Mouse (Mus musculus): ENCODE measurements around the gene Ppp3cb. TPM values are rescaled to one million over a fixed set of nuclear protein-coding genes. Genes with fewer than 3 reads are reported as not detected.

Gene Ppp3cb
- polyA plus RNA-seq, 1 experiment from 2014 or later = 69.4 TPM

DNA sequence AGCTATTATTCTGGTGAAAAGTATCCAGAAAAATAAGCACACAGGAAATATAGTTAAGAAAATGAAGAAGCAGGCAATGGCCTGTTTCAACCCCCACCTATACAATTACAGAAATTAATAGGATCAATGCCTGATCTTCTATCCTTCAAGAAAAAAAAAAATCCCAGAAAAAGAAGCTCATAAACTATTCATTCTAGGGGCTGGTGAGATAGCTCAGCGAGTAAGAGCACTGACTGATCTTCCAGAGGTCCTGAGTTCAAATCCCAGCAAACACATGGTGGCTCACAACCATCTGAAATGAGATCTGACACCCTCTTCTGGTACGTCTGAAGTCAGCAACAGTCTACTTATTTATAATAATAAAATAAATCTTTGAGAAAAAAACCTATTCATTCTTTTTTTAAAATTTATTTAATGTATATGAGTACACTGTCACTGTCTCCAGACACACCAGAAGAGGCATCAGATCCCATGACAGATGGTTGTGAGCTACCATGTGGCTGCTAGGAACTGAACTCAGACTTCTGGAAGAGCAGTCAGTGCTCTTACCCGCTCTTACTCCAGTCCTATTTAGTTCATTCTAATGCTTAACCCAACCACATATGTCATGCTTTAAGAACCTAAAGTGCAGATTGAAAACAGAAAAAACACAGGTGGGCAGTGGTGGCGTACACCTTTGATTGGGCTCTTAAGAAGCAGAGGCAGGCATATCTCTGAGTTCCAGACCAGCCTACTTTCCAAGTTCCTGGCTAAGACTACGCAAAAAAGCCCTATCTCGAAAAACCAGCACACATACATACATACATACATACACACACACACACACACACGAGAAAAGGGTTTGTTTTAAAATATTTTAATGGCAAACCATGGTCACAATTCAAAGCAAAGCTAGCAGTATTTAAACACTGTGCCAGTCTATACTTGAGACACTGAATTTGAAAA lies 1.6 kb downstream of the Ppp3cb start:
- no peak overlapping the region for H3K27ac ChIP-seq
- no peak overlapping the region for H3K9ac ChIP-seq
- H3K36me3 ChIP-seq = peaks cover 11% of the 10 kb centered on the region
- H3K27me3 ChIP-seq = no peaks in the 10 kb centered on the region
- H3K4me3 ChIP-seq = peak overlapping the region; percentile 95
- ATAC-seq (ENCODE audit: low FRiP score) = no peak
- H3K4me1 ChIP-seq = peaks cover 13% of the 10 kb centered on the region
- WGBS = 77% methylated on average over 7 of the region's 7 CpGs
- peak overlapping the region; percentile 64 for H3K4me2 ChIP-seq (replicated peaks)
- no peaks in the 10 kb centered on the region for H3K9me3 ChIP-seq (replicated peaks)

DNA sequence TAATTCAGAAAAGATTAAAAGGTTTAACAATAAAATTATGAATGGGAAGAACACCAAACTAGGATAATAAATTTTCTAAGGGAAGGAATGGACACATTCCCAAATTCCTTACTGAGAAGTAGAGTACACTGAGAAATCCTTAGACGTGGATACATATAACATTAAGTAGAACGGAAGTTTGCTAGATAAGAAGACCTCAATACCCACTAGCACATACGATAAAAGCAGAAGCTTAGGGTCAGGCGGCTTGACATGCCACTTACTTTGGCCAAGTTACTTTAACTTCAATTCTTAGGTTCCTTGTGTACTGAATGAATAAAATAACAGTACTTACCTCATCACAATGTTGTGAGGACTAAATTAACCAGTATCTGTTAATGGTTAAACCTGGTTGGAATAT lies 16.7 kb downstream of the Ppp3cb start:
- WGBS = 91% methylated on average over 4 of the region's 4 CpGs
- Histone ChIP-seq H3K27me3 (no peaks in the 10 kb centered on the region), H3K9ac (no peak overlapping the region), H3K9me3 (replicated peaks) (no peaks in the 10 kb centered on the region), H3K4me3 (no peak overlapping the region), H3K4me2 (replicated peaks) (no peak overlapping the region), H3K36me3 (no peaks in the 10 kb centered on the region), H3K4me1 (no peaks in the 10 kb centered on the region), H3K27ac (no peak overlapping the region)
- no peak for ATAC-seq (ENCODE audit: low FRiP score)

DNA sequence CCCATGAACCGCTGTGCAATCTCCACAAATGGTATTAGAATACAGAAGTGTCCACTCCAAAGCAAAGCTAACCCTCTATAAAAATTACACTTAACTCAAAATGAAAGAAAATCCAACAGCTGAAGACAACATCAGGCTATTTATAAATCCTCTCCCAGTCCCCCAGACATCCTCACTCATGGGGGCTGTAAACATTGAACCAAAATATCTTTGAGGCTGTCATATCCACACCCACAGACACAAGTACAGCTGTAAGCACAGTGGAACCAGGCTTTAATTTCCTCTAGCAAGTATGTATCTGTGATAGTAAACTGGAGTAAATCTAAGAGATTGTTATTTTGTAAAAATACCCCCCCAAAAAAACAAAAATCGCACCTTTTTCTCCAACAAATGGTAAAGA lies 26.2 kb downstream of the Ppp3cb start:
- H3K4me3 ChIP-seq = no peak overlapping the region
- H3K4me2 ChIP-seq (replicated peaks) = no peak overlapping the region
- H3K27ac ChIP-seq = no peak overlapping the region
- WGBS = 97% methylated on average over 2 of the region's 2 CpGs
- H3K9me3 ChIP-seq (replicated peaks) = no peaks in the 10 kb centered on the region
- no peak for ATAC-seq (ENCODE audit: low FRiP score)
- no peak overlapping the region for H3K9ac ChIP-seq
- H3K27me3 ChIP-seq = no peaks in the 10 kb centered on the region
- H3K36me3 ChIP-seq = peaks cover 27% of the 10 kb centered on the region
- H3K4me1 ChIP-seq = no peaks in the 10 kb centered on the region

DNA sequence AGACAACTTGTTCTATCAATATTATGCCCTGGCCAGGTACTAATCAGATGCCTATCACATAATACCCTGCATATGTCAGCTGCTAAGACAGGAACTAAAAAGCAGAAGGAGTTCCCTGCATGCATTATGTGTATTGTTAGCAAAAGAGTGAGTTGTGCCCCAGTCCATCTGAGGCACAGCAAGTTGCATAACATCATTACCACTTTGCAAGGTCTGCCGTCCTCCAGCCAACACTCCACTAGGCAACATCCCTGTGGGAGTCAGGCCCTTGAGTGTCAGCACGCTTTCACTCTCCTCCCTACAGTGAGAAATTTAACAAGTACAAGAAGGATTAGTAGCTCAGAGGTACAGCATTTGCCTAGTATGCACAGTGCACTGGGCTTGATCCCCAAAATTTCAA lies 37.9 kb downstream of the Ppp3cb start:
- 77% methylated on average over 2 of the region's 2 CpGs for WGBS
- ATAC-seq (ENCODE audit: low FRiP score) = no peak
- peaks cover 11% of the 10 kb centered on the region for H3K36me3 ChIP-seq

DNA sequence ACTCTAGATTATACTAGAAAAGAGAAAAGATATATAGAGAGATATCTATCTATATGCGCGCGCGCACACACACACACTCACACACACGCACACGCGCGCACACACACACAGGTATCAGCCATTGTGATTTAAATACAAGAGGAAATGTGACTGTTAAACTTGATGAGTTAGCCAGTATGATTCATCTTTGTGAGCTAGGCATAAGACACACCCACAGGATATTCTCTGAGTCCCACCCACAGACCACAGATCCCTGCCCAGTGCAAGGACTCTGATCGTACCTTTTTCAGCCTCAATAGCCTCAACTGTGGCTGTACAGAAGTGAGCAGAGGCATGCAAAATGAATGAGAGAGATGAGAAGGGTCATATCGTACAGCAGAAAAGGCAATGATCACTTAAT lies 43.4 kb downstream of the Ppp3cb start:
- ATAC-seq (ENCODE audit: low FRiP score) = no peak
- Histone ChIP-seq H3K27me3 (no peaks in the 10 kb centered on the region), H3K9ac (no peak overlapping the region), H3K27ac (no peak overlapping the region), H3K4me2 (replicated peaks) (no peak overlapping the region), H3K4me1 (no peaks in the 10 kb centered on the region), H3K9me3 (replicated peaks) (no peaks in the 10 kb centered on the region), H3K4me3 (no peak overlapping the region), H3K36me3 (peaks cover 21% of the 10 kb centered on the region)
- 97% methylated on average over 10 of the region's 10 CpGs for WGBS

More for the DNA sequence above, 37.9 kb downstream of the Ppp3cb start:
- H3K4me3 ChIP-seq = no peak overlapping the region
- no peak overlapping the region for H3K4me2 ChIP-seq (replicated peaks)
- H3K9me3 ChIP-seq (replicated peaks) = no peaks in the 10 kb centered on the region
- no peaks in the 10 kb centered on the region for H3K4me1 ChIP-seq
- H3K27me3 ChIP-seq = no peaks in the 10 kb centered on the region
- no peak overlapping the region for H3K27ac ChIP-seq
- no peak overlapping the region for H3K9ac ChIP-seq

DNA sequence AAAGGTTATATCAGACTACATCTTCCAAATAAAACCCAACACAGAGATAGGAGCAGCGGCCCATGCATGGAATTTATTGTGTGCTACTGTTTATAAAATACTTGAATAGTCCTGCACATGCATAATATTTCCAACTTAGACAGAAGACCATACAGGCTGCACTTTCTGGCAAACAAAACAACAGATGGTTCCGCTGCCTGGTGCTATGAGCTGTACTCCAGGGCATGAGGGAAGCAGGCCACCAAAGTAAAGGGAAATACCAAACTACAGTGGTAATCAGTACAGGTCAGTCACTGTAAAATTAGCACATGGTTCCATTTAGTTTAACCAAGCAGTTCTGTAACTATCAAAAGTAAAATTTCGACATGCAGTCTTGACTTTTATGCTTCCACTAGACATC lies 46.4 kb downstream of the Ppp3cb start:
- no peak for ATAC-seq (ENCODE audit: low FRiP score)
- Histone ChIP-seq H3K4me3 (no peak overlapping the region), H3K36me3 (peaks cover 33% of the 10 kb centered on the region), H3K27me3 (no peaks in the 10 kb centered on the region), H3K4me2 (replicated peaks) (no peak overlapping the region), H3K4me1 (no peaks in the 10 kb centered on the region), H3K9me3 (replicated peaks) (no peaks in the 10 kb centered on the region), H3K9ac (no peak overlapping the region), H3K27ac (no peak overlapping the region)
- WGBS = 93% methylated on average over 3 of the region's 3 CpGs

DNA sequence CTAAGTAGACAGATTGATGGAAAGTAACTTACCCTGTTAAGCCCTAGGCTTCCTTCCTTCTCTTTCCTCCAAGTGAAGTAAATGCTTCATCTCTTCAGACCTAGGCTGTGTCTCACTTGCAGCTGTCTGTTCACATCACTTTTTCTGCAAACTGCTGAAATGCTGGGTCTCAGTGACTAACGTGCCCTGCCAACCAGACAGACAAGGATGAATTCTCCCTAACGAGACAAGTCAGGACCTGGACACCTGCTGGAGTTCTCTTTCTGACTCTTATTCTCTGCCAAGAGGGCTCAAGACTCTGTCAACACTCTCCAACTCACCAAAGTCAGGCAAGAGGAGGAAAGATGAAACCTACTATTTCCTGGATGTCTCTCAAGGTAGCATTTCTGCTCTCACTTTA lies 49.8 kb downstream of the Ppp3cb start, which contains the start of gene Mss51:
TSS of gene Mss51 (minus strand) at position 299 of the 400 bp plus-strand sequence.
- WGBS = 73% methylated on average over 2 of the region's 2 CpGs
- Histone ChIP-seq H3K27ac (no peak within 1 kb of the TSS), H3K4me1 (no peaks in the 10 kb centered on the region), H3K27me3 (no peaks in the 10 kb centered on the region), H3K9ac (no peak within 1 kb of the TSS), H3K4me2 (replicated peaks) (no peak within 1 kb of the TSS), H3K9me3 (replicated peaks) (no peaks in the 10 kb centered on the region), H3K4me3 (no peak within 1 kb of the TSS), H3K36me3 (peaks cover 43% of the 10 kb centered on the region)
- no peak for ATAC-seq (ENCODE audit: low FRiP score)

DNA sequence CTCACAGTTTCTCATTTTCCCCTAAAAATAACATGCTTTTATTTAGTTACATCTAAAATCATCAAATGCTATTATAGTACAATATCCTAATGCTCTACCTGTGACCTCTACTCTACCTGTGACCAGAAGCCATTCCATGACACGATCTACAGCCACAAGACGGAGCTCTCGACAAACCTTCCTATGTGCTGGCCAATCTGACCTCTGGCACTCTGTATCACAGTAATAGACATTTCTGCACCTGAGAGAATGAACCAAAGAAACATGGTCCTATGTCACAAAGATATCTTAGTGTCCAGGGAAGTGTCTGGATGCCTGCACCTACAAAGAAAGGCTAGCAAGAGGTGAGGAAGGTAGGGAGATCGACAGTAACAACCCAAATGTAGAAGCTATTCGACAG lies 60.3 kb downstream of the Ppp3cb start:
- no peak overlapping the region for H3K27ac ChIP-seq
- H3K27me3 ChIP-seq = no peaks in the 10 kb centered on the region
- H3K9me3 ChIP-seq (replicated peaks) = no peaks in the 10 kb centered on the region
- no peak overlapping the region for H3K9ac ChIP-seq
- no peaks in the 10 kb centered on the region for H3K4me1 ChIP-seq
- ATAC-seq (ENCODE audit: low FRiP score) = no peak
- H3K4me2 ChIP-seq (replicated peaks) = no peak overlapping the region
- 96% methylated on average over 5 of the region's 5 CpGs for WGBS
- no peak overlapping the region for H3K4me3 ChIP-seq
- H3K36me3 ChIP-seq = peaks cover 17% of the 10 kb centered on the region

DNA sequence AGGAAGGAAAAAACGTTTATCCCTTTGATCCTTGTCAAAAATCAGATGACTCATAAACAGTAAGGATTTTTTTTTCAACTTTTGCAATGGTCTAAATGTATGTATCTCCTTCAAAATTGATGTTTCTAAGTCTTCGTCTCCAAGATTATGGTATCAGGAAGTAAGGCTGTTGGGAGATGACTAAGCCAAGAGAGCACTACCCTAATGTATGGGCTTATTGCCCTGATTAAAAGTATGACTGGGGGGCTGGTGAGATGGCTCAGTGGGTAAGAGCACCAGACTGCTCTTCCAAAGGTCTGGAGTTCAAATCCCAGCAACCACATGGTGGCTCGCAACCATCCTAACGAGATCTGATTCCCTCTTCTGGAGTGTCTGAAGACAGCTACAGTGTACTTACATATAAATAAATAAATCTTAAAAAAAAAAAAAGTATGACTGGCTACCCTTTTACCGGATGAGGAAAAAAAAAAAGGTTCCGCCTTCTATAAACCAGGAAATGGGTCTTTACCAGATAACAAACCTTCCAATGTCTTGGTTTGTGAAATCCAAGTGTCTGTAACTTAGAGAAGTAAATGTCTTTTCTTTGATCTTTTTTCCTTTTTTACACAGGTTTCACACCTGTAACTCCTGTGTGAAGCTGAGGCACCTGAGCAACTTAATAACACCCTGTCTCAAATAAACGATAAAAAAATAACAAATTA lies 64.2 kb downstream of the Ppp3cb start:
- Histone ChIP-seq H3K4me2 (replicated peaks) (no peak overlapping the region), H3K36me3 (peaks cover 15% of the 10 kb centered on the region), H3K27ac (no peak overlapping the region), H3K9me3 (replicated peaks) (no peaks in the 10 kb centered on the region), H3K27me3 (peaks cover 10% of the 10 kb centered on the region), H3K4me3 (no peak overlapping the region), H3K4me1 (peaks cover 5% of the 10 kb centered on the region), H3K9ac (no peak overlapping the region)
- WGBS = 91% methylated on average over 7 of the region's 7 CpGs
- ATAC-seq (ENCODE audit: low FRiP score) = no peak

DNA sequence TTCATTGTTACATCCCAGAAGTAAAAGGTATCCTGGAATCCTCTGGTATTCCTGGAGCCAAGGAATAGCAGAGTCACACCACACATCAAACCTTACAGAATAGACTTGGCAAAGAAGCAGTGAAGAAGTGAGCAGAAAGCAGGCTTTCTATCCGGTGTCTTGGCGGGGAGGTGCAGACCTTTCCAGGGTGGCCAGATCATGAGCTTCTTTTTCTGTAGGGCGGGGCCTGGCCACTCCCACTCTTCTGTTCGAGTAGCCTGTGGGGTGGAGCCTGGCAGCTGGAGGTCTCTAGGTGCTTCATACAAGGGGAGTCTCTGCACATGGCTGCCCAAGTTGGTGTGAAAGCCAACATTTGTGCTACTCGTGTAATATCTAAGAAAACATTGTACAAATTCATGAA lies 65.2 kb downstream of the Ppp3cb start:
- no peak overlapping the region for H3K4me3 ChIP-seq
- WGBS = 23% methylated on average over 5 of the region's 5 CpGs
- H3K36me3 ChIP-seq = peaks cover 15% of the 10 kb centered on the region
- H3K9ac ChIP-seq = no peak overlapping the region
- no peak overlapping the region for H3K4me2 ChIP-seq (replicated peaks)
- peaks cover 5% of the 10 kb centered on the region for H3K4me1 ChIP-seq
- no peak overlapping the region for H3K27ac ChIP-seq
- peaks cover 10% of the 10 kb centered on the region for H3K27me3 ChIP-seq
- no peak for ATAC-seq (ENCODE audit: low FRiP score)
- H3K9me3 ChIP-seq (replicated peaks) = no peaks in the 10 kb centered on the region

DNA sequence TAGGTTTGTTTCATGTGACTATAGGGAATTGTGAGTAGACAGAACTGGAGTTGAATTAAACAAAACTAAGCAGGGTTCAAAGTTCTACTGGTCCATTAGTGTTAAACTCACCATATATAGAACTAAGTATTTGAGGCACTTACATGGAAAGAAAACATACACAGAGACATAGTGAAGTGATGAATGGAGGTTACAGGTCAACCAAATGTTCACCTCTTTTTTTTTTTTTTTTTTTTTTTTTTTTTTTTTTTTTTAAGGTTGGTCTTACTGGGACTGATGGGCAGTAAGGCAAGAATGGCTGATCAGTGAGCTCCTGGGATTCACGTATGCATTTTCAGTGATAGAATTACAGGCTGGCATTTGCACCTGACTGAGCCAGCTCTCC lies 66.2 kb downstream of the Ppp3cb start:
- Histone ChIP-seq H3K9ac (peak overlapping the region; percentile 66; the same call in 1 of the 2 replicates), H3K4me1 (peaks cover 5% of the 10 kb centered on the region)
- 55% methylated on average over 1 of the region's 1 CpGs for WGBS

More for the DNA sequence above, 66.2 kb downstream of the Ppp3cb start:
- H3K27ac ChIP-seq = no peak overlapping the region
- no peaks in the 10 kb centered on the region for H3K9me3 ChIP-seq (replicated peaks)
- H3K36me3 ChIP-seq = peaks cover 15% of the 10 kb centered on the region
- H3K4me2 ChIP-seq (replicated peaks) = peak overlapping the region; percentile 67
- peak overlapping the region; percentile 63 for H3K4me3 ChIP-seq
- peaks cover 10% of the 10 kb centered on the region for H3K27me3 ChIP-seq
- ATAC-seq (ENCODE audit: low FRiP score) = 0 out of 2 replicates have a peak, but pooled peaks have one; percentile 19
